Mouse (Mus musculus) embryonic stem cell, embryonic (primary cell): Measurements from ENCODE around the gene Kbtbd7.
"Not testable (repeated sequence)": the region's sequence is repeated elsewhere in the genome, so short reads cannot be mapped to it uniquely, and the experiment has no call there.

Source experiments
- CTCF ChIA-PET, 4 experiments: fragments of 300-600 bp in 2 of 4; fragments of 350-600 bp in 2 of 4; sonication (Branson Sonifier 250); formaldehyde crosslinking; loops; one replicate each; lab custom pipeline; 2022; ENCODE audit warnings: inconsistent platforms in 2 of 4; lab: Charles Lee
- POLR2A ChIA-PET, 4 experiments: fragments of 300-600 bp in 2 of 4; fragments of 350-600 bp in 2 of 4; sonication (Branson Sonifier 250); formaldehyde crosslinking; loops; one replicate each; lab custom pipeline; 2022; ENCODE audit warnings: antibody characterized with exemption in 4 of 4, inconsistent platforms in 1 of 4; lab: Charles Lee

Kbtbd7 gene

DNA sequence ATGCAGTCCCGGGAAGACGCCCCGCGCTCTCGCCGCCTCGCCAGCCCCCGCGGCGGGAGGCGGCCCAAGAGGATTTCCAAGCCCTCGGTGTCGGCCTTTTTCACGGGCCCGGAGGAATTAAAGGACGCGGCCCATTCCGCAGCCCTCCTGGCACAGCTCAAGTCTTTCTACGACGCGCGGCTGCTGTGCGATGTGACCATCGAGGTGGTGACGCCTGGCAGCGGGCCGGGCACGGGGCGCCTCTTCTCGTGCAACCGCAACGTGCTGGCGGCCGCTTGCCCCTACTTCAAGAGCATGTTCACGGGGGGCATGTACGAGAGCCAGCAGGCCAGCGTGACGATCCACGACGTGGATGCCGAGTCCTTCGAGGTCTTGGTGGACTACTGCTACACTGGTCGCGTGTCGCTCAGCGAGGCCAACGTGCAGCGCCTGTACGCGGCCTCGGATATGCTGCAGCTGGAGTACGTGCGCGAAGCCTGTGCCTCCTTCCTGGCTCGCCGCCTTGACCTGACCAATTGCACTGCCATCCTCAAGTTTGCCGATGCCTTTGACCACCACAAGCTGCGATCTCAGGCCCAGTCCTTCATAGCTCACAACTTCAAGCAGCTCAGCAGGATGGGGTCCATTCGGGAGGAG is 537 bp downstream of the Kbtbd7 start:
- CTCF ChIA-PET, result interaction anchor here in 2 of 4 experiments (0.6 to 0.8 kb wide), 3 partner anchors 11 to 880 kb away, joined by 3 to 6 read pairs (median 3); no protein-coding TSS in a partner anchor
- POLR2A ChIA-PET, result interaction anchor here (0.5 to 3.5 kb wide), 43 partner anchors 10 to 344 kb away, joined by 3 to 20 read pairs (median 4); partner anchors contain the start of genes Kbtbd6 (in 4 of the 4), Mtrf1 (in 2 of the 4), Sugt1 (in 2 of the 4) and Wbp4 (in 2 of the 4)

DNA sequence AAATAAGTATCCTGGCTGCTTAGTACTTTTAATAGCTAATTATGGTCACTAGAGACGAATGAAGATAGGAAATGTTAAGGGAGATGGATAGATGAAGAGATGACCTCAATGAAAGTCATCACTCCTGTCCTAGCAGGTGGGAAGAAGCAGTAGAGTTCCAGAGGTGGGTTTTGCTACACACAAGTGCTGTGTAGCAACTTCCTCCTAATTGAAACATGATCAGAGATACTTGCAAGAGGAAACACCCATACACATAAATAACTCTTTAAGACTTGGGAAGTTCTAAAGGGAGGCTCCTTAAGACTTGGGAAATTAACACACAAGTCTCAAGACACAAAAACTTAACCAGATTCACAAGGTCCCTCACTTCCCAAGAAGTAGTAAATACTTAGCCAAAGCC is 7.8 kb downstream of the Kbtbd7 start:
- ChIA-PET CTCF (no interaction called here), POLR2A (interaction anchor here in 1 of 4 experiments (0.7 to 1.9 kb wide), 2 partner anchors 16 to 17 kb away, joined by 3 to 5 read pairs; partner anchors contain the start of gene Kbtbd6)

GRCm38 (mm10) chr14:79440655-79441054 is 14.3 kb downstream of the Kbtbd7 start:
- POLR2A ChIA-PET, result interaction anchor here in 1 of 4 experiments (2.1 to 2.5 kb wide), 2 partner anchors 11 to 14 kb away, joined by 8 read pairs; partner anchors contain the start of genes Kbtbd6 and Kbtbd7
- CTCF ChIA-PET, result no interaction called here

DNA sequence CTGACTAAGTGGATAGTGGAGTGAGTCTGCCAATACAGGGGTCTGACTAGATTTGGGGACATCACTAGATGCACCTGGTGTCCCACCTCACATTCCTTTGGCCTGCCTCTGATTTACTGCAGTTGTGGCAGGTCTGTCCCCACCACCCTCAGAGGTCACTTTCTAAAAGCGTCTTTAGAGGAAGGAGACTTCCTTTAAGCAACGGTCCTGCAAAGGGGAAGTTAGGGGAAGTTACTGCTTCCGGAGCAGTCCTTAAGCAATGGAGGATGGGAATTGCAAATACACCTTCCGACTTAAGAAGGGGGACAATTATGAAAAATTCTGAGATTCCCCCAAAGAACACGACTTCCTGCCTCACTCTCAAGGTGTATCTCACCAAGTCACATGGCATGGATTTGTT is 15.1 kb downstream of the Kbtbd7 start:
- ChIA-PET CTCF (no interaction called here), POLR2A (interaction anchor here in 1 of 4 experiments (1.0 to 1.3 kb wide), 2 partner anchors 15 to 20 kb away, joined by 4 read pairs; partner anchors contain the start of gene Kbtbd7)

- ChIA-PET CTCF (interaction anchor here in 1 of 4 experiments (1.0 kb wide), 1 partner anchor 117 kb away, joined by 3 read pairs; no protein-coding TSS in a partner anchor), POLR2A (interaction anchor here in 3 of 4 experiments (1.2 to 1.7 kb wide), 4 partner anchors 9 to 19 kb away, joined by 3 to 6 read pairs (median 4); partner anchors contain the start of gene Kbtbd7 (in 2 of the 3))
Measured at GRCm38 (mm10) chr14:79444601-79445000, 18.3 kb downstream of the Kbtbd7 start.

- CTCF ChIA-PET, result interaction anchor here in 2 of 4 experiments (0.6 to 1.0 kb wide), 2 partner anchors 117 to 245 kb away, joined by 3 read pairs; no protein-coding TSS in a partner anchor
- POLR2A ChIA-PET, result interaction anchor here in 3 of 4 experiments (0.8 to 1.7 kb wide), 5 partner anchors 8 to 19 kb away, joined by 3 to 6 read pairs (median 3); partner anchors contain the start of gene Kbtbd7 (in 2 of the 3)
Measured at GRCm38 (mm10) chr14:79445055-79445620, 18.8 kb downstream of the Kbtbd7 start.

- POLR2A ChIA-PET, result interaction anchor here (0.8 to 2.7 kb wide), 18 partner anchors 10 to 318 kb away, joined by 3 to 13 read pairs (median 4); partner anchors contain the start of genes Kbtbd7 (in 4 of the 4), Naa16 (in 2 of the 4) and Sugt1 (in 1 of the 4)
- CTCF ChIA-PET, result interaction anchor here in 2 of 4 experiments (1.0 to 1.1 kb wide), 3 partner anchors 11 to 28 kb away, joined by 3 to 4 read pairs (median 3); no protein-coding TSS in a partner anchor
Measured at GRCm38 (mm10) chr14:79451681-79452590, 25.6 kb downstream of the Kbtbd7 start, which contains the start of gene Kbtbd6. Gene Kbtbd6 (plus strand): TSS chr14:79451835.

- POLR2A ChIA-PET, result interaction anchor here in 2 of 4 experiments (1.2 to 2.3 kb wide), 5 partner anchors 8 to 26 kb away, joined by 3 to 12 read pairs (median 4); partner anchors contain the start of gene Kbtbd7 (in 2 of the 2)
- CTCF ChIA-PET, result not testable (repeated sequence)
Measured at GRCm38 (mm10) chr14:79452591-79452934, 26.3 kb downstream of the Kbtbd7 start.

GRCm38 (mm10) chr14:79460401-79460800 is 34.1 kb downstream of the Kbtbd7 start:
- POLR2A ChIA-PET, result interaction anchor here in 2 of 4 experiments (0.8 to 1.2 kb wide), 6 partner anchors 18 to 153 kb away, joined by 3 to 7 read pairs (median 4); partner anchors contain the start of genes Naa16 (in 2 of the 2) and Wbp4 (in 1 of the 2)
- CTCF ChIA-PET, result no interaction called here

- ChIA-PET POLR2A (interaction anchor here in 2 of 4 experiments (0.6 to 3.4 kb wide), 11 partner anchors 10 to 185 kb away, joined by 3 to 24 read pairs (median 4); partner anchors contain the start of genes Naa16 (in 2 of the 2), Kbtbd6 (in 1 of the 2), Kbtbd7 (in 1 of the 2) and Wbp4 (in 1 of the 2)), CTCF (no interaction called here)
Measured at GRCm38 (mm10) chr14:79460988-79461387, 34.7 kb downstream of the Kbtbd7 start.

GRCm38 (mm10) chr14:79465623-79466022 is 39.3 kb downstream of the Kbtbd7 start:
- CTCF ChIA-PET, result interaction anchor here in 1 of 4 experiments (0.6 kb wide), 1 partner anchor 79 kb away, joined by 4 read pairs; no protein-coding TSS in a partner anchor
- POLR2A ChIA-PET, result interaction anchor here in 1 of 4 experiments (0.6 to 1.7 kb wide), 2 partner anchors 9 to 101 kb away, joined by 3 to 9 read pairs; no protein-coding TSS in a partner anchor

DNA sequence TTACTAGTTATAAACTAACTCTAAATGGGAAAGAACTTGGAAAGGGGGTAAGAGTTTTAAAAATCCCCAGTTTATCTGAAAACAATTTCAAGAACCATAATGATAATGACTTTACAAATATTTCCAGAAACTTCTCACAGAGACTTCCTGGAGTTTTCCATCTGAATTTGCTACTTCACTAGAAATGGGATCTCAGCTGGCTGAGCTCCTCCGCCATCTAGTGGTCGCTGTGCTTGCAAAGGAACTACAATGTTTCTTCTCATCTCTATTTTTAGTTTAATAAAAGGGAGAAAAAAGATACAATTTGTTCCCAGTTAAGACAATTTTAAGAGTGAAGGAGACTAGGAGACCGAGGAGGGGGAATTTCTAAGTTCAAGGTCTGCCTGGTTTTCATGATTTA is 41.3 kb downstream of the Kbtbd7 start:
- ChIA-PET CTCF (interaction anchor here in 2 of 4 experiments (0.5 to 1.4 kb wide), 7 partner anchors 11 to 152 kb away, joined by 3 to 4 read pairs (median 3); partner anchors contain the start of genes Kbtbd6 (in 1 of the 2) and Naa16 (in 1 of the 2)), POLR2A (interaction anchor here in 1 of 4 experiments (1.0 to 1.8 kb wide), 6 partner anchors 9 to 133 kb away, joined by 3 to 8 read pairs (median 4); partner anchors contain the start of genes Elf1, Naa16 and Wbp4)

DNA sequence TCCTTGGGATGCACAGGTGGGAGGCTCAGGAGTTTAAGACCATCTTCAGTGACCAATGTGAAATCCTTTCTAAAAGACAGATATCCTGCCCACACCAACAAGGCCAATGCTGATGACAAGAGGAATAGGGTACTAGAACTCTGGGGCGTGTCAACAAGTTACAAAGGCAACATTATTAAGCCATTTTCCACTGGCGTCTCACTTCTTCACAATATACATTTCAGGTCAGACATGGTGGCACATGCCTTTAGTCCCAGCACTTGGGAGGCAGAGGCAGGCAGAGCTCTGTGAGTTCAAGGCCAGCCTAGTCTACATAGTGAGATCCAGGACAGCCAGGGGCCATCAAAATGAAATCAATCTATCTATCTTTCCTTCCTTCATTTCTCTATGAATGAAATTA is 47.1 kb downstream of the Kbtbd7 start:
- ChIA-PET POLR2A (interaction anchor here in 2 of 4 experiments (0.6 to 1.0 kb wide), 2 partner anchors 87 to 147 kb away, joined by 3 read pairs; no protein-coding TSS in a partner anchor), CTCF (interaction anchor here in 1 of 4 experiments (0.6 kb wide), 1 partner anchor 136 kb away, joined by 3 read pairs; no protein-coding TSS in a partner anchor)
